Mouse (Mus musculus): ENCODE data around the gene Zbtb39.
A peak's percentile ranks its signal among the peaks of the same experiment; 100 is the strongest.

The Zbtb39 gene

GRCm38 (mm10) chr10:127739083-127739660, at the start of gene Zbtb39:
TSS of gene Zbtb39 (plus strand) at chr10:127739538.
- DNase-seq = peak; percentile 65

GRCm38 (mm10) chr10:127691053-127691452, 48.3 kb upstream of the Zbtb39 start:
- DNase-seq = no peak

- no peak for DNase-seq
These were observed 44.7 kb upstream of the Zbtb39 start for GRCm38 (mm10) chr10:127694636-127695035.

- no peak for DNase-seq
These were observed 43.6 kb upstream of the Zbtb39 start for GRCm38 (mm10) chr10:127695775-127696174.

GRCm38 (mm10) chr10:127698966-127699365, 40.4 kb upstream of the Zbtb39 start:
- DNase-seq = no peak

GRCm38 (mm10) chr10:127703299-127703698, 36.0 kb upstream of the Zbtb39 start:
- no peak for DNase-seq

GRCm38 (mm10) chr10:127704293-127704692, 35.0 kb upstream of the Zbtb39 start:
- DNase-seq = no peak

- no peak for DNase-seq
These were observed 34.5 kb upstream of the Zbtb39 start, which contains the start of gene Myo1a for GRCm38 (mm10) chr10:127704766-127705220. TSS of gene Myo1a (plus strand) at chr10:127705170.

GRCm38 (mm10) chr10:127705783-127706182, 33.6 kb upstream of the Zbtb39 start:
- no peak for DNase-seq

- no peak for DNase-seq
These were observed 31.6 kb upstream of the Zbtb39 start for GRCm38 (mm10) chr10:127707721-127708120.

GRCm38 (mm10) chr10:127708850-127709370, 30.4 kb upstream of the Zbtb39 start:
- DNase-seq = no peak

- DNase-seq = no peak
These were observed 29.0 kb upstream of the Zbtb39 start for GRCm38 (mm10) chr10:127710331-127710730.

- no peak for DNase-seq
These were observed 26.6 kb upstream of the Zbtb39 start for GRCm38 (mm10) chr10:127712736-127713135.

GRCm38 (mm10) chr10:127721671-127722418, 17.5 kb upstream of the Zbtb39 start:
- DNase-seq = no peak

GRCm38 (mm10) chr10:127724178-127724577, 15.2 kb upstream of the Zbtb39 start, which contains the start of gene Tac2:
TSS of gene Tac2 (plus strand) at chr10:127724478.
- DNase-seq = no peak

GRCm38 (mm10) chr10:127725136-127725535, 14.2 kb upstream of the Zbtb39 start:
- DNase-seq = no peak

GRCm38 (mm10) chr10:127728437-127728836, 10.9 kb upstream of the Zbtb39 start:
- DNase-seq = no peak

- DNase-seq = no peak
These were observed 8.9 kb upstream of the Zbtb39 start for GRCm38 (mm10) chr10:127730285-127730932.

GRCm38 (mm10) chr10:127730933-127731310, 8.4 kb upstream of the Zbtb39 start:
- no peak for DNase-seq

- no peak for DNase-seq
These were observed 7.9 kb upstream of the Zbtb39 start for GRCm38 (mm10) chr10:127731397-127731796.

GRCm38 (mm10) chr10:127734434-127734833, 4.9 kb upstream of the Zbtb39 start:
- DNase-seq = no peak

GRCm38 (mm10) chr10:127736266-127736665, 3.1 kb upstream of the Zbtb39 start:
- no peak for DNase-seq

GRCm38 (mm10) chr10:127736916-127737315, 2.4 kb upstream of the Zbtb39 start:
- no peak for DNase-seq

- DNase-seq = no peak
These were observed 1.8 kb upstream of the Zbtb39 start for GRCm38 (mm10) chr10:127737552-127737951.
